Mouse (Mus musculus): Measurements from ENCODE around the gene Gm43302.
"Not testable (repeated sequence)": the region's sequence is repeated elsewhere in the genome, so short reads cannot be mapped to it uniquely, and the experiment has no call there.

The Gm43302 gene

GRCm38 (mm10) chr5:105293226-105294165 is at the start of gene Gm43302, which contains the start of gene Gbp6:
Gene Gm43302, minus strand, starts transcription at chr5:105293695.
Gene Gbp6, minus strand, starts transcription at chr5:105293698.
- not testable (repeated sequence) for DNase-seq

DNA sequence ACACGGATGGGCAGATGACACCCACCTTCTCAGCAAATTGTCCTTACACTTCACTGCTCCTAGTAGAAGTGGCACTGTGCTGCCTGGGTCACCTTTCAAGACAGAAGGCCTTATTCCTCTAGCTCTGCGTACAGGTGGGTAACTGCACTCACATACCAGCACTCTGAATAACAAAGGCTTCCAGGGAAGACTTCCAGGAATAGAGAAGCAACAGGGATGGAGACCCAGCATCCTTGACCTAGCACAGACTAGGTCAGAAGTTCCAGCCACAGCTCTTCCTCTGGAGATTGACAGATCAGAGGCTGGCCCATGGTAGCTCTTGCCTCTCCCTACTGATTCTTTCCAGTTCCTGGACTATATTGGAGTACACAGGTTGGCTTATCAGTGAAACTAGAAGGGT is 47.8 kb upstream of the Gm43302 start:
- DNase-seq = no peak

DNA sequence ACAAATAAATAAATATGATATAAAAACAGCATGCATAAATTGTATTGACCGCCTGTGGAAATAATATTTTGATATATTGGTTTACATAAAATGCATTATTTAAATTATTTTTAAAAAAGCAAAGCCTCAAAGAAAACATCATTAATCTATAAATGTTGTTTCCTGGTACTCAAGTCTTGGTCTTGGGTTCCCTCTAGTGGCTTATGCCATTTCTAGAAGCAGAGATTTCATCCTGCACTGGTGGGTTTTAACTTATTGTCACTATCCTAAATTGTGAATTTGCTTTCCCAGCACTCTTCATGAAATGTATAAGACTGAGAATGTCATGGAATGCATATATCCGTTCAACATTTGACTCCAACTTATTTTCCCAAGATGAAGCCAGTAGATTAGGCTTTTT is 29.0 kb upstream of the Gm43302 start:
- DNase-seq = no peak

GRCm38 (mm10) chr5:105310941-105311340 is 17.4 kb upstream of the Gm43302 start:
- no peak for DNase-seq

DNA sequence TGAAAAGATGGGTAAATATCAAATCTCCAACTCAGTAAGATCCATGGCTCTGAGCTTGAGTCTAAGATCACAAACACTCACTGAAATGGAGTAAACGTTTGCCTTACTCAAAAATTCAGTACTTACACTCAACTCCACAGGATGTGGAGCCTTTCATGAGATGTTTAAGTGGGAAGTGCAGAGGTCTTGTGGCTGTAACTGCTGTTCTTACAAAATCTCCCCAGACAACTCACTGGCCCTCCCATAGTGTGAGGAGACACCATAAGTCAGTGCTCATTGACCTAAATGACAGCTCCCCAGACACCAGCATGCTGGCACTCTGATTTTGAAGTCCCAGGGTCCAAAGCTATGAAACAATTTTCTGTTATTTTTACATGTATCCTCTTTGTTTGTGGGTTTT is 15.7 kb upstream of the Gm43302 start:
- not testable (repeated sequence) for DNase-seq

GRCm38 (mm10) chr5:105306946-105307345 is 13.5 kb upstream of the Gm43302 start:
- DNase-seq = not testable (repeated sequence)

DNA sequence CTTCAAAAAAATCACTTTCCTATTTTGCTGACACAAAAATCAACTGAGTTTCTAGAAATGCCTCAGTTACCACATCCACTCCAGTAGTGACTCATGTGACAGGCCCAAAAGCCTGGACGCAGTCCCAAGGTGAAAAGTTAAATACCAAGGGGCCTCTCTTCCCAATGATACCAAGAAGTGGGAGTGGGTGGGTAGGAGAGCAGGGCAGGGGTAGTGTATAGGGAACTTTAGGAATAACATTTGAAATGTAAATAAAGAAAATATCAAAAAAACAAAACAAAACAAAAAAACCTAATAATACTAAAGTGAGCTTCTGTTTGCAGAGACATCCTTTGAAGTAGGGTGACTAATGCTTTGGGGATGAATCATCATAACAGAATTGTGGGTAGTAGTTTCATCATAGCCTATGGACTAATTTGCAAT is 12.7 kb upstream of the Gm43302 start:
- DNase-seq = no peak

DNA sequence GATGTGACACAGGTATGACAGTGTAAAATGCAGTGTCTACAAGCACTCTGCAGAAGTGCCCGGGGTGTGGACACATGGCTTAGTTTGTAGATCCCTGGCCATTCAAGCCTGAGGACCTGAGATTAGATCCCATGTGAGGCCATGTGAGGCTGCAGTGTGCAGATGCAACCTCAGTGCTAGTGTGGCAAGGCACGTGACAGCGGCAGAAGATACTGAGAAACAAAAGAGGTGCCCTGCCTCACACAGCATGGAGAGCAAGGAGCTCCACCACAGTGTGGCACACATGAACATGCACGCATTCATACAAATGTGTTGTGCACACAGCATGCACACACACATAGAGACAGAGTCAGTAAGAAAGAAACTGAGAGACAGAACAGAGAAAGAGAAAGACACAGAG is 12.2 kb upstream of the Gm43302 start:
- not testable (repeated sequence) for DNase-seq

DNA sequence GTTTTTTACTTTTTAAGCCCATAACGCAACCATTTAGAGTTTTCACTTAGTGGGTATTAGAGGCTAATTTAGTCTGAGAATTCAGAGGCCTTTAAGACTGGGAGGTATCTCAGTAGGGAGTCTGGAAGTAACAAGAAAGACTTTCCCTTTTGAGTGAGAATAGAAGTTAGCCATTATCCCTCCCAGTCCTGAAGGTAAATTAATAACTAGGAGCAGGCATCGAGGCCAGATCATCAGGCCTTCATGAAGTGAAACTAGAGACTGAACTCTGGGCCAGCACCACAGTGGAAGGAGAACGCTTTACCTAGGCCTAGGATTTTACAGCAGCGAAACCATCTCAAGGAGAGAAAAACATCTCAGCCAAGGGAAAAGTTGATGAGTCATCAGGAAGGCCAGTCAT is 8.5 kb upstream of the Gm43302 start:
- no peak for DNase-seq

DNA sequence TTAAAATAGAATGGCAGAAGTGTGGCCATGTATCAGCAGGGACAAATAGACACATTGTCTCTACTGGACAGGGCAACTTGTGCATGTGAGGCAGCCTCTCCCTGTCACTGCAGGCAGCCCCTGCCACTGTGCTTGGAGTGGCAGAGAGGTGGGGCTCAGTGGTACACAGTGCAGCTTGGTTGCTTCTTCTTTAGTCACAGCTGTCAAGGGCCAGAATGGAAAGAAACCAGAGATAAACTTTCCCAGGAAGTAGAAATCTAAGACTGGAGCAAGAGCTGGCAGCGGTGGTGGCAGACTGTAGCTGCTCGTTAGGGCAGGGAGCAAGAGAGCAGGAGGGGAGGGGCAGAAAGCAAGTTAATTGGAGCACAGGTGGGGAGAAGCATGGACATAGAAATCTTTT is 8.0 kb upstream of the Gm43302 start:
- no peak for DNase-seq

GRCm38 (mm10) chr5:105295746-105296145 is 2.3 kb upstream of the Gm43302 start:
- DNase-seq = no peak

DNA sequence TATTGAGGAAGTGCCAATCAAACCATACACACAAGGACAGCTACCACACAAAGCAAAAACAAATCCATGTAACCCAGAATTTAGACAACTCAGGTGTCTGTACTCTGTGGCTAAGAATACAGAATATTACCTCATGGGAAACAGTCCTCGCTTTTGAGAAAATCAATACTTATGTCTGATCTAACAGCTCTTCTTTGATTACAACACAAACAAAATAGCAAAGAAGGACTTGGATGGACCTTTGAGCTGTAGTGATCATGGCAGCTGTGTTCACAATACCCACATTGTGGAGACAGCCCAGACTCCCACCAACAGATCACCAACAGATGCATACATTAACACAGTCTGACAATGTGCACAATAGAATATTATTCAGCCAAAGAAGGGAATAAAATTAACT is 1.0 kb downstream of the Gm43302 start:
- DNase-seq = no peak

- not testable (repeated sequence) for DNase-seq
These were observed 2.6 kb downstream of the Gm43302 start for GRCm38 (mm10) chr5:105290921-105291320.

GRCm38 (mm10) chr5:105260673-105261072 is 32.8 kb downstream of the Gm43302 start:
- not testable (repeated sequence) for DNase-seq

GRCm38 (mm10) chr5:105252491-105252890 is 41.0 kb downstream of the Gm43302 start:
- DNase-seq = no peak

GRCm38 (mm10) chr5:105244741-105245140 is 48.8 kb downstream of the Gm43302 start:
- DNase-seq = not testable (repeated sequence)

- DNase-seq = not testable (repeated sequence)
These were observed 52.5 kb downstream of the Gm43302 start for GRCm38 (mm10) chr5:105240982-105241381.

GRCm38 (mm10) chr5:105239483-105240047 is 53.9 kb downstream of the Gm43302 start, which contains the start of gene Gbp10:
Gene Gbp10, minus strand, starts transcription at chr5:105239533.
- DNase-seq = not testable (repeated sequence)

DNA sequence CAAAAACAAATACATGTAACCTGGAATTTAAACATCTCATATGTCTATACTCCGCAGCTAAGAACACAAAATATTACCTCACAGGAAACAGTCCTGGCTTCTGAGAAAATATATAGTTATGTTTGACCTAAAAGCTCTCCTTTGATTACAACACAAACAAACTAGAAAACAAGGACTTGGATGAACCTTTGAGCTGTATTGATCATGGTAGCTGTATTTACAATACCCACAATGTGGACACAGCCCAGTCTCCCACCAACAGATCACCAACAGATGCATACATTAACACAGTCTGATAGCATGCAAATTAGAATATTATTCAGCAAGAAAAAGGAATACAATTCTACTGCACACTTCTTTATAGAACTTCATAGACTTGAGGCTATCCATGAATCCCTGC is 55.1 kb downstream of the Gm43302 start:
- DNase-seq = not testable (repeated sequence)

DNA sequence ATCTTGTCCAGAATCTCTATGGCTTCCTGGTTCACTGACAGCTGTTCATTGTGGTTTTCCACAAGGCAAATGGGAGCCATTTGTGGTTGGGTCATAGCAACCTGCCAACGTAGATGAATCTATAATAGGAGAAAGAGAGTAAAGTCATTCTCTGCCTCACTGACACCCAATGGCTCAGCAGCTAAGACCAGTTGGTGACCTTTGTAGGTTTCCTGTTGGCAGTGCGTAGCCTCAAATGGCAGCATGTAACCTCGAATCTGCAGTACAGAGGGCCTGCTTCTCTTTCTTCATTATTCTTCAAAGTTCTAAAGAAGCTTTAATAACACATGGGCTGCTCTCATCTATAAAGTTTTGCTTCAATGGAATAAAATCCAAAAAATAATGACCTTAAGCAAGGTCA is 57.5 kb downstream of the Gm43302 start:
- DNase-seq = not testable (repeated sequence)

GRCm38 (mm10) chr5:105208957-105209356 is 84.5 kb downstream of the Gm43302 start:
- DNase-seq = not testable (repeated sequence)

GRCm38 (mm10) chr5:105200791-105201355 is 92.6 kb downstream of the Gm43302 start:
- DNase-seq = not testable (repeated sequence)

DNA sequence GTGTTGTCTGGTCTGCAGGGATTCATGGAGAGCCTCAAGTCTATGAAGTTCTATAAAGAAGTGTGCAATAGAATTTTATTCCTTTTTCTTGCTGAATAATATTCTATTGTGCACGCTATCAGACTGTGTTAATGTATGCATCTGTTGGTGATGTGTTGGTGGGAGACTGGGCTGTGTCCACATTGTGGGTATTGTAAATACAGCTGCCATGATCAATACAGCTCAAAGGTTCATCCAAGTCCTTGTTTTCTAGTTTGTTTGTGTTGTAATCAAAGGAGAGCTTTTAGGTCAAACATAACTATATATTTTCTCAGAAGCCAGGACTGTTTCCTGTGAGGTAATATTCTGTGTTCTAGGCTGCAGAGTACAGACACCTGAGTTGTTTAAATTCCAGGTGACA is 94.3 kb downstream of the Gm43302 start:
- DNase-seq = not testable (repeated sequence)
